Mouse (Mus musculus): ENCODE results near the gene Runx1. TPM values are rescaled to one million over a fixed set of nuclear protein-coding genes. Genes with fewer than 3 reads are reported as not detected.

Gene Runx1
- polyA plus RNA-seq, 1 experiment, result 24.5 TPM

GRCm38 (mm10) chr16:92815195-92815527, 10.8 kb downstream of the Runx1 start:
- no peak overlapping the region for H3K4me3 ChIP-seq (replicated peaks; ENCODE audit: control insufficient read depth, low read depth, low read length)
- H3K4me1 ChIP-seq (ENCODE audit: control insufficient read depth, insufficient read depth, low read length), result peaks cover 9% of the 10 kb centered on the region
- no peak for TF ChIP-seq CTCF (IDR thresholded peaks at IDR 0.05; ENCODE audit: control insufficient read depth, insufficient read depth, low read length)
- TF ChIP-seq POLR2A (IDR thresholded peaks at IDR 0.05; ENCODE audit: borderline replicate concordance, control insufficient read depth, low read depth, low read length), result no peak
- 72% methylated on average over 2 of the region's 2 CpGs for WGBS
- H3K27ac ChIP-seq (ENCODE audit: control insufficient read depth, insufficient read depth, low read depth, low read length, poor library complexity), result no peak overlapping the region

- no peak overlapping the region for H3K27ac ChIP-seq (ENCODE audit: control insufficient read depth, insufficient read depth, low read depth, low read length, poor library complexity)
- TF ChIP-seq POLR2A (IDR thresholded peaks at IDR 0.05; ENCODE audit: borderline replicate concordance, control insufficient read depth, low read depth, low read length) (no peak), CTCF (IDR thresholded peaks at IDR 0.05; ENCODE audit: control insufficient read depth, insufficient read depth, low read length) (0 out of 2 replicates have a peak, but pooled peaks have one; percentile 13)
- H3K4me3 ChIP-seq (replicated peaks; ENCODE audit: control insufficient read depth, low read depth, low read length), result no peak overlapping the region
- 39% methylated on average over 5 of the region's 5 CpGs for WGBS
- peaks cover 6% of the 10 kb centered on the region for H3K4me1 ChIP-seq (ENCODE audit: control insufficient read depth, insufficient read depth, low read length)
Measured at GRCm38 (mm10) chr16:92814366-92815194, 11.4 kb downstream of the Runx1 start.

DNA sequence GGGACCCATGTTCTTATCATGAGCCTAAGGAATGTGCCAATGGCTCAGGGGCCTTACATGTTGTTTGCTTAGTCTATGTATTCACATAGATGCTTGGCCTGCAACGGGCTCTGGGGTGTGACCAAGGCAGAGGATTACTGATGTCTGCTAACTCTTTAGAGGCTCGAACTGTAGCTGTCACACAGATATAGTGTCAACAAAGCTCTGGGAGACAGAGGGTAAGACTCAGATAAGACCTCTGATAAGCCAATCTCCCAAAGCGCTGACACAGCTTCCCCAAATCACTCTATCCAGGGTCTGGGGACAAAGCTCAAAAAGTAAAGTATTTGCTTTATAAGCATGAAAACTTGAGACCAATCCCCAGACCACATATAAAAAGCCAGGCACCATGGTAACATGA, 13.5 kb downstream of the Runx1 start:
- Histone ChIP-seq H3K4me3 (replicated peaks; ENCODE audit: control insufficient read depth, low read depth, low read length) (no peak overlapping the region), H3K4me1 (ENCODE audit: control insufficient read depth, insufficient read depth, low read length) (peaks cover 10% of the 10 kb centered on the region), H3K27ac (ENCODE audit: control insufficient read depth, insufficient read depth, low read depth, low read length, poor library complexity) (no peak overlapping the region)
- TF ChIP-seq CTCF (IDR thresholded peaks at IDR 0.05; ENCODE audit: control insufficient read depth, insufficient read depth, low read length) (no peak), POLR2A (IDR thresholded peaks at IDR 0.05; ENCODE audit: borderline replicate concordance, control insufficient read depth, low read depth, low read length) (no peak)
- 53% methylated on average over 3 of the region's 3 CpGs for WGBS

- TF ChIP-seq POLR2A (IDR thresholded peaks at IDR 0.05; ENCODE audit: borderline replicate concordance, control insufficient read depth, low read depth, low read length) (no peak), CTCF (IDR thresholded peaks at IDR 0.05; ENCODE audit: control insufficient read depth, insufficient read depth, low read length) (no peak)
- WGBS, result 66% methylated on average over 8 of the region's 8 CpGs
Measured at GRCm38 (mm10) chr16:92810568-92811240, 15.2 kb downstream of the Runx1 start.

GRCm38 (mm10) chr16:92807772-92808171, 18.2 kb downstream of the Runx1 start:
- TF ChIP-seq POLR2A (IDR thresholded peaks at IDR 0.05; ENCODE audit: borderline replicate concordance, control insufficient read depth, low read depth, low read length) (no peak), CTCF (IDR thresholded peaks at IDR 0.05; ENCODE audit: control insufficient read depth, insufficient read depth, low read length) (no peak)
- Histone ChIP-seq H3K4me1 (ENCODE audit: control insufficient read depth, insufficient read depth, low read length) (peaks cover 14% of the 10 kb centered on the region), H3K27ac (ENCODE audit: control insufficient read depth, insufficient read depth, low read depth, low read length, poor library complexity) (no peak overlapping the region), H3K4me3 (replicated peaks; ENCODE audit: control insufficient read depth, low read depth, low read length) (no peak overlapping the region)
- 40% methylated on average over 8 of the region's 8 CpGs for WGBS

More at GRCm38 (mm10) chr16:92810568-92811240, 15.2 kb downstream of the Runx1 start:
- peaks cover 13% of the 10 kb centered on the region for H3K4me1 ChIP-seq (ENCODE audit: control insufficient read depth, insufficient read depth, low read length)
- H3K4me3 ChIP-seq (replicated peaks; ENCODE audit: control insufficient read depth, low read depth, low read length), result no peak overlapping the region
- no peak overlapping the region for H3K27ac ChIP-seq (ENCODE audit: control insufficient read depth, insufficient read depth, low read depth, low read length, poor library complexity)

GRCm38 (mm10) chr16:92803076-92803580, 22.8 kb downstream of the Runx1 start:
- TF ChIP-seq POLR2A (IDR thresholded peaks at IDR 0.05; ENCODE audit: borderline replicate concordance, control insufficient read depth, low read depth, low read length) (no peak), CTCF (IDR thresholded peaks at IDR 0.05; ENCODE audit: control insufficient read depth, insufficient read depth, low read length) (no peak)
- H3K4me3 ChIP-seq (replicated peaks; ENCODE audit: control insufficient read depth, low read depth, low read length), result no peak overlapping the region
- 37% methylated on average over 7 of the region's 7 CpGs for WGBS
- peaks cover 22% of the 10 kb centered on the region for H3K4me1 ChIP-seq (ENCODE audit: control insufficient read depth, insufficient read depth, low read length)
- H3K27ac ChIP-seq (ENCODE audit: control insufficient read depth, insufficient read depth, low read depth, low read length, poor library complexity), result peak overlapping the region; percentile 19; the same call in 1 of the 2 replicates

- Histone ChIP-seq H3K4me1 (ENCODE audit: control insufficient read depth, insufficient read depth, low read length) (peaks cover 21% of the 10 kb centered on the region), H3K4me3 (replicated peaks; ENCODE audit: control insufficient read depth, low read depth, low read length) (peak overlapping the region; percentile 22), H3K27ac (ENCODE audit: control insufficient read depth, insufficient read depth, low read depth, low read length, poor library complexity) (peak overlapping the region; percentile 91)
- peak; percentile 74 for TF ChIP-seq POLR2A (IDR thresholded peaks at IDR 0.05; ENCODE audit: borderline replicate concordance, control insufficient read depth, low read depth, low read length)
- TF ChIP-seq CTCF (IDR thresholded peaks at IDR 0.05; ENCODE audit: control insufficient read depth, insufficient read depth, low read length), result no peak
- WGBS, result 5% methylated on average over 12 of the region's 12 CpGs
Measured at GRCm38 (mm10) chr16:92801567-92801966, 24.4 kb downstream of the Runx1 start.

DNA sequence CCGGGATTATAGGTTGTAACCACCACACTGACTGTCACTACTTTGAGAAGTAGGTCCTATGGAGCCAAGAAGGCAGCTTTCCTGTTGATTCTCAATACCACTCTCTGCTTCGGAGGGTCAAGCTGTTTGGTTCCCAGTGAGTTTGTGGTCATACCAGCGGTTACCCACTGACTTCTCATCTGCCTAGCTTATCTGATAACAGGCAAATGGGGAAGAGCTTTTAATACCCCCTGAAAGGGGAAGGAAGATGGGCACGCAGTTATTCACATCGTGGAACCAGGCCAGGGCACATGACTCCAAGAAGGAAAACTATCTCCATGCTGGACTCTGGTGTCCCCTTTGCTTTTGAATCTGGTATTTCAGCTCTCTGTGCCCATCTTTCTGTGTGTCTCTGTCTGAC, 25.1 kb downstream of the Runx1 start:
- no peak overlapping the region for H3K4me3 ChIP-seq (replicated peaks; ENCODE audit: control insufficient read depth, low read depth, low read length)
- 6% methylated on average over 5 of the region's 5 CpGs for WGBS
- peaks cover 21% of the 10 kb centered on the region for H3K4me1 ChIP-seq (ENCODE audit: control insufficient read depth, insufficient read depth, low read length)
- TF ChIP-seq POLR2A (IDR thresholded peaks at IDR 0.05; ENCODE audit: borderline replicate concordance, control insufficient read depth, low read depth, low read length) (no peak), CTCF (IDR thresholded peaks at IDR 0.05; ENCODE audit: control insufficient read depth, insufficient read depth, low read length) (no peak)
- H3K27ac ChIP-seq (ENCODE audit: control insufficient read depth, insufficient read depth, low read depth, low read length, poor library complexity), result peak overlapping the region; percentile 91
